Mouse (Mus musculus) C2C12 (cell line): ENCODE measurements at regions not wholly inside any gene's neighbourhood (a gene's known extent, or its start where the extent isn't known, plus 50 kb on each side); places are given as distances from the start of the nearest gene placed in this dataset.

Experiments used
- H3K27me3 ChIP-seq: one replicate; pipeline ENCODE4 v1.6.1; 2011; ENCODE audit not compliant: control insufficient read depth, insufficient read depth, insufficient read length
- H3K36me3 ChIP-seq: one replicate; pipeline ENCODE4 v1.6.1; 2011; ENCODE audit not compliant: control insufficient read depth, insufficient read depth
- H3K4me3 ChIP-seq: one replicate; pipeline ENCODE4 v1.5.1; 2011; ENCODE audit warnings: mild to moderate bottlenecking, control low read depth; ENCODE audit not compliant: poor library complexity, insufficient read depth, severe bottlenecking
- H3K79me2 ChIP-seq: one replicate; pipeline ENCODE4 v1.6.1; 2011; ENCODE audit not compliant: control insufficient read depth, insufficient read depth
- H3K79me3 ChIP-seq: one replicate; pipeline ENCODE4 v1.6.1; 2011; ENCODE audit warnings: low read depth, control low read depth
- H3ac ChIP-seq: one replicate; pipeline ENCODE3; 2011; ENCODE audit warnings: low read depth; ENCODE audit not compliant: control insufficient read depth, insufficient read length
- CEBPB ChIP-seq: IDR thresholded peaks from one replicate; pipeline ENCODE4 v1.6.1; 2011; ENCODE audit warnings: low read depth, mild to moderate bottlenecking, control low read depth, moderate library complexity
- CTCF ChIP-seq: IDR thresholded peaks from one replicate; pipeline ENCODE4 v1.5.1; 2011; ENCODE audit not compliant: control insufficient read depth, insufficient read depth, insufficient read length
- FOSL1 ChIP-seq: IDR thresholded peaks from one replicate; pipeline ENCODE4 v1.8.0; 2011; ENCODE audit warnings: mild to moderate bottlenecking, low read length; ENCODE audit not compliant: poor library complexity, insufficient read depth, severe bottlenecking
- MAX ChIP-seq: IDR thresholded peaks from one replicate; pipeline ENCODE4 v1.6.1; 2011; ENCODE audit warnings: mild to moderate bottlenecking, control low read depth
- MYOD1 ChIP-seq: IDR thresholded peaks from one replicate; pipeline ENCODE4 v1.6.1; 2011; ENCODE audit warnings: low read depth; ENCODE audit not compliant: control insufficient read depth, insufficient read length
- MYOG ChIP-seq: IDR thresholded peaks from one replicate; pipeline ENCODE4 v1.6.1; 2011; ENCODE audit not compliant: control insufficient read depth, insufficient read length; ENCODE audit errors: extremely low read depth
- USF1 ChIP-seq: IDR thresholded peaks from one replicate; pipeline ENCODE4 v1.6.1; 2011; ENCODE audit warnings: low read depth, mild to moderate bottlenecking, control low read depth, moderate library complexity

DNA sequence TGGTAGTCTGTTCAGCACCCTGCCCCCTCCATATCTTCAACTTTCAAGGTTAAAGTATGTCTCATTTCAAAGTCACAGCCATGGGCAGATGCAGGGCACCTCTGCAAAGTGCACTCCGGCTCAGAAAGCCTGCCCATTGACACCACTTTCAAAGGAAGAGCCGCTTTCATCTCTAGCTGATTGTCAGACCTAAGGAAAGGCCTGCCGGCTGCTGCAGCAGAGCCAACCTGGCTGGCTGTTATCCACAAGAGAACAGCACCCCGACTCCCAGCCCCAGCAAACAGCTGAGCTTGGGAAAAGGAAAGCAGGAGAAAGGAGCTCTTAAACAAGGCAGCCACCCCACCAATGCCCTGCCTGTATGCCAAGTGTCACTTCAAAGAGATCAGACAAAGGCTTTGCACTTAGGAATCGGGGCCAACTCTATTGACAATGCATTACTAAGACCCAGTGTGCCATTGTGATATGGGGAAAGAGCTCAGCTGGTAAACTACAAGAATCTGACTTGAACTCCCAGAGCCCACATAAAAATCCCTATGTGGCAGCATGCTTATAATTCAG, 357.3 kb upstream of the Arid1b start:
- no peaks in the 10 kb centered on the region for H3K36me3 ChIP-seq
- H3K79me3 ChIP-seq: no peaks in the 10 kb centered on the region
- no peaks in the 10 kb centered on the region for H3K27me3 ChIP-seq
- TF ChIP-seq MYOG (no peak), CEBPB (no peak), USF1 (no peak), MYOD1 (no peak), FOSL1 (no peak), CTCF (no peak), MAX (no peak)
- H3K79me2 ChIP-seq: no peaks in the 10 kb centered on the region
- H3K4me3 ChIP-seq: no peak overlapping the region
- no peak overlapping the region for H3ac ChIP-seq

DNA sequence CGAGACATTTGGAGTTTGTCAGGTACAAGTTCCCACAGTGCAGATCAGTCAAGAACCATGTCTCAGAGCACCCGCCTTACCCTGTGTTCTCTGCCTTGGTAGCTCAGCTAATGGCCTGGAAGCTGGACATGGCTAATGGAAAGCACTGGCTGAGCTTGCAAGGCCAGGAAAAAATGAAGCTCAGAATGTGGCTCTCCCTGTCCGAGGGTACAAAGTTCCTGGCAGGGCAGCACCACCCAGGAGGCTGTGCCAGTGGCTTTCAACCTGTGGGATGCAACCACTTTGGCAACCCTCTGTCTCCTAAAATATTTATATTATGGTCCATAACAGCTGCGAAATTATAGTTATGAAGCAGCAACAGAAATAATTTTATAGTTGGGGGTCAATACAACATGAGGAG, 354.6 kb upstream of the Arid1b start:
- Histone ChIP-seq H3K79me3 (no peaks in the 10 kb centered on the region), H3ac (no peak overlapping the region)
- TF ChIP-seq CTCF (no peak), FOSL1 (no peak), MYOD1 (no peak), CEBPB (no peak), USF1 (no peak), MAX (no peak), MYOG (no peak)

DNA sequence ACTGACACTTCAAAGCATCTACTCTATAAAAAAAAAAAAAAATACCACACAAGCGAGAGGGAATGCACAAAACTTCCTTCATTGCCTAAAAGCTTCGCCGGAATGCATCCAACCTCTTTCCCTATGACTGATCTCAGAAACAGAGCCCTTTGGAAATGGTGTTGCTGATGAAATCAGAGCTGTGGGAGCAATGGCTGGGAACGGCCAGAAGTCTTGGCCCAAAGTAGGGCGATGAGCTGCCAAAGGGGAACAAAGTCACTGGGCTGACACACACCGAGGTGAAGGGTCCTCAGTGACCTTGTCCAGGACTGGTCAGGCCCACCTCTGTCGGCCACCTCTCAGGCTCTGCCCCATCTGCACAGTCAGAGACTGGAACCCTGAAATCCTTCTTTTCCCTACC, 353.6 kb upstream of the Arid1b start:
- no peaks in the 10 kb centered on the region for H3K79me3 ChIP-seq
- H3ac ChIP-seq: no peak overlapping the region
- H3K79me2 ChIP-seq: no peaks in the 10 kb centered on the region
- H3K4me3 ChIP-seq: no peak overlapping the region
- H3K36me3 ChIP-seq: no peaks in the 10 kb centered on the region
- H3K27me3 ChIP-seq: no peaks in the 10 kb centered on the region
- TF ChIP-seq CTCF: no peak
- no peak for TF ChIP-seq CEBPB
- no peak for TF ChIP-seq MYOD1
- no peak for TF ChIP-seq MAX
- no peak for TF ChIP-seq USF1
- no peak for TF ChIP-seq MYOG
- no peak for TF ChIP-seq FOSL1

More for the DNA sequence above, 354.6 kb upstream of the Arid1b start:
- Histone ChIP-seq H3K79me2 (no peaks in the 10 kb centered on the region), H3K27me3 (no peaks in the 10 kb centered on the region), H3K4me3 (no peak overlapping the region), H3K36me3 (no peaks in the 10 kb centered on the region)

DNA sequence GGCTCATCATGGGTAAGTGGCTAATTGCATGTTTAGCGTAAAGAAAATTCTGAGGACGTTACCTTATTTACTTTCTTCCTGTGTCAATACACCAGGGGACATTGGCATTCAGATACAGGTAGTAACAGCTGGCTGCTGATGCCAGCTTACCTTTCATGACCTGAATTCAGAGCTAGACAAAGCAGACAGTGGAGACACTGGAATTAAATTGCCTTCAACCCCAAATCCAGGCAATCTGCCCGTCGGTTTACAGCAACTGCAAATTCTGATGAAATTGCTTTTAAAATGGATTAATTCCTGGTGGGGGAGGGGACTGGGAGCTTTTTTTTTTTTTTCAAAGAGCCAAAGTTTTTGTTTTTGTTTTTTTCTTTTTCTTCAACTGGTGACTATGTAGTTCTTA, 353.0 kb upstream of the Arid1b start:
- Histone ChIP-seq H3K36me3 (no peaks in the 10 kb centered on the region), H3ac (no peak overlapping the region), H3K79me2 (no peaks in the 10 kb centered on the region), H3K79me3 (no peaks in the 10 kb centered on the region), H3K27me3 (no peaks in the 10 kb centered on the region), H3K4me3 (no peak overlapping the region)
- no peak for TF ChIP-seq CTCF
- no peak for TF ChIP-seq MYOG
- TF ChIP-seq USF1: no peak
- TF ChIP-seq FOSL1: no peak
- no peak for TF ChIP-seq CEBPB
- TF ChIP-seq MYOD1: no peak
- TF ChIP-seq MAX: no peak

DNA sequence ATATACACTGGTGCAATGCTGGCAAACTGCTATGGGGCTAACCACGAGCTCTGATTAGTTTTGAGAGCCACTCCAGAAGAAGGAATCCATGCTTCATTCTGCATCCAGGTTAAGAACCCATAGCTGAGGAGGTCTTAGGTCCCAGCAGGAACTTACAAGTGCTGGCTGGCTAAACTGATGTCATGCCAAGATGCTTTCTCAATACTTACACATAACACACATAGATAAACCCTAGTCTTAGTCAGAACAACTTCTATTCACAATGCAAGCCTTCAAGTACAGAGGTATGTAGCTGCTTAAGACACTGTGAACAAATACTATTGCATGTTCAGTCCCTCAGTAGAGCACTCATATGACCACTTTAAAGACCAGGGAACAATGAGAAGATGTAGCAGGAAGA, 352.1 kb upstream of the Arid1b start:
- no peak overlapping the region for H3ac ChIP-seq

DNA sequence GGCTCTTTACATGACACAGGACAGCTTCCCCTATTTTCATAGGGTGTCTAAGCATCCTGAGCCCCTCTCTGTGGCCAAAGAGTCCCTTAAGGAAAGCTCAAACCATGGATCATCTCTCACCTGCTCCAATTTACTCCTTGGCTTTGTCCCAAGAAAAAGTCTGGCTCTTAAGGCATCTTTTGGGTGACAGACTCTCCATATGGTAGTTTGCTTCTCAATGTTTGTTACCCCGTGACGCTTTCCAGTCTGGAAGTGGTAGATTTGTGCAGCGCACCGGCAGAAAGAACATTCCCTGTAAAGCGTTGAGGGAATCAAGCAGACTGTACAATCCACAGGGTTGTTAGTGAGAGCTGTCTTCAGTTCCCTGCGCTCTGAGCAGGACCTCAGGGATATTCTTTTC, 350.8 kb upstream of the Arid1b start:
- Histone ChIP-seq H3K27me3 (no peaks in the 10 kb centered on the region), H3K79me2 (no peaks in the 10 kb centered on the region), H3K36me3 (no peaks in the 10 kb centered on the region), H3ac (no peak overlapping the region), H3K4me3 (no peak overlapping the region), H3K79me3 (no peaks in the 10 kb centered on the region)
- no peak for TF ChIP-seq USF1
- TF ChIP-seq MYOD1: no peak
- no peak for TF ChIP-seq MAX
- TF ChIP-seq FOSL1: no peak
- no peak for TF ChIP-seq MYOG
- no peak for TF ChIP-seq CEBPB
- no peak for TF ChIP-seq CTCF

More for the DNA sequence above, 352.1 kb upstream of the Arid1b start:
- H3K27me3 ChIP-seq: no peaks in the 10 kb centered on the region
- no peaks in the 10 kb centered on the region for H3K79me2 ChIP-seq
- H3K4me3 ChIP-seq: no peak overlapping the region
- no peaks in the 10 kb centered on the region for H3K36me3 ChIP-seq
- H3K79me3 ChIP-seq: no peaks in the 10 kb centered on the region
- no peak for TF ChIP-seq FOSL1
